Mouse (Mus musculus) left cerebral cortex, postnatal 4 days (tissue): Measurements from ENCODE around the gene Gata1. TPM values are rescaled to one million over a fixed set of nuclear protein-coding genes. Genes with fewer than 3 reads are reported as not detected.
A peak's percentile ranks its signal among the peaks of the same experiment; 100 is the strongest.
"Not testable (repeated sequence)": the region's sequence is repeated elsewhere in the genome, so short reads cannot be mapped to it uniquely, and the experiment has no call there.

Source experiments
- DNase-seq: peaks from one replicate; pipeline ENCODE4 v3.0.0-alpha.2; 2022
- intact Hi-C: fragments of 180-260 bp; cut with DNase I; formaldehyde crosslinking; loops from one replicate; pipeline ENCODE4 v1.15.1; 2025
- total RNA-seq, 2 experiments: library from RNA; stranded (reverse); gene quantifications; 2 replicates each; pipeline ENCODE4 v1.2.3; 2021

The Gata1 gene
- total RNA-seq, 2 experiments from 2014 or later: not detected

- intact Hi-C loops: no loop called here
- no peak for DNase-seq
These were observed 10.2 kb downstream of the Gata1 start for GRCm38 (mm10) chrX:7967596-7968201.

- intact Hi-C loops: no loop called here
- DNase-seq: no peak
These were observed 11.7 kb downstream of the Gata1 start for GRCm38 (mm10) chrX:7966161-7966560.

- intact Hi-C loops: no loop called here
- no peak for DNase-seq
These were observed 13.8 kb downstream of the Gata1 start for GRCm38 (mm10) chrX:7963829-7964626.

- intact Hi-C loops: no loop called here
- DNase-seq: no peak
These were observed 19.0 kb downstream of the Gata1 start for GRCm38 (mm10) chrX:7958868-7959267.

- intact Hi-C loops: no loop called here
- no peak for DNase-seq
These were observed 27.8 kb downstream of the Gata1 start for GRCm38 (mm10) chrX:7950091-7950490.

GRCm38 (mm10) chrX:7947900-7948492 is 29.9 kb downstream of the Gata1 start:
- intact Hi-C loops: no loop called here
- DNase-seq: peak; percentile 94

- intact Hi-C loops: no loop called here
These were observed 30.6 kb downstream of the Gata1 start, which contains the start of gene Hdac6 for GRCm38 (mm10) chrX:7947108-7947899. Hdac6 (minus strand) TSS chrX:7947889.

GRCm38 (mm10) chrX:7945618-7946017 is 32.3 kb downstream of the Gata1 start:
- DNase-seq: no peak
- intact Hi-C loops: no loop called here

More at GRCm38 (mm10) chrX:7947108-7947899, 30.6 kb downstream of the Gata1 start, which contains the start of gene Hdac6:
- DNase-seq: peak; percentile 27

- intact Hi-C loops: no loop called here
- DNase-seq: no peak
These were observed 40.2 kb downstream of the Gata1 start for GRCm38 (mm10) chrX:7937667-7938066.

GRCm38 (mm10) chrX:7936874-7937273 is 41.0 kb downstream of the Gata1 start:
- DNase-seq: no peak
- intact Hi-C loops: no loop called here

GRCm38 (mm10) chrX:7928270-7928790 is 49.5 kb downstream of the Gata1 start, which contains the start of gene Eras:
Eras (minus strand) TSS chrX:7928607.
- intact Hi-C loops: no loop called here
- no peak for DNase-seq

GRCm38 (mm10) chrX:7927116-7927515 is 50.8 kb downstream of the Gata1 start:
- intact Hi-C loops: no loop called here

GRCm38 (mm10) chrX:7926266-7926665 is 51.6 kb downstream of the Gata1 start:
- intact Hi-C loops: no loop called here
- DNase-seq: no peak

More at GRCm38 (mm10) chrX:7927116-7927515, 50.8 kb downstream of the Gata1 start:
- no peak for DNase-seq

- intact Hi-C loops: no loop called here
- DNase-seq: no peak
These were observed 55.8 kb downstream of the Gata1 start for GRCm38 (mm10) chrX:7922032-7922431.

GRCm38 (mm10) chrX:7919601-7920383 is 58.1 kb downstream of the Gata1 start, which contains the start of gene Pcsk1n:
Pcsk1n (plus strand) TSS chrX:7919822.
- intact Hi-C loops: no loop called here
- DNase-seq: peak; percentile 74

GRCm38 (mm10) chrX:7917960-7918359 is 59.9 kb downstream of the Gata1 start:
- intact Hi-C loops, DNase-seq: not testable (repeated sequence)

- DNase-seq, intact Hi-C loops: not testable (repeated sequence)
These were observed 62.2 kb downstream of the Gata1 start for GRCm38 (mm10) chrX:7915669-7916068.

- intact Hi-C loops: no loop called here
- no peak for DNase-seq
These were observed 67.4 kb downstream of the Gata1 start for GRCm38 (mm10) chrX:7910473-7910872.
